Mouse (Mus musculus) hindbrain, embryonic 14.5 days (tissue): ENCODE data around the gene Kif23. TPM values are rescaled to one million over a fixed set of nuclear protein-coding genes. Genes with fewer than 3 reads are reported as not detected.

Experiments
- ATAC-seq: fragments of 200-750 bp; cut with Nextera tagmentation; 2 replicates; pipeline ENCODE4 v1.8.0; 2017; ENCODE audit warnings: moderate number of reproducible peaks, mild to moderate bottlenecking, moderate TSS enrichment, moderate library complexity; ENCODE audit not compliant: low FRiP score
- DNase-seq: peaks from one replicate; pipeline ENCODE4 v3.0.0-alpha.2; 2015; ENCODE audit warnings: low spot score
- H3K27ac ChIP-seq: fragments of 300-500 bp; sonication (generic); 2 replicates; pipeline ENCODE4 v1.5.1; 2014; ENCODE audit warnings: mild to moderate bottlenecking, moderate library complexity
- H3K27me3 ChIP-seq: fragments of 300-500 bp; sonication (generic); 2 replicates; pipeline ENCODE4 v1.6.1; 2014; ENCODE audit warnings: mild to moderate bottlenecking, low read length, mixed read lengths; ENCODE audit not compliant: control insufficient read depth, insufficient read depth
- H3K36me3 ChIP-seq: fragments of 300-500 bp; sonication (generic); replicated peaks from 2 replicates; pipeline ENCODE4 v1.6.1; 2014; ENCODE audit not compliant: control insufficient read depth, insufficient read depth
- H3K4me1 ChIP-seq: fragments of 300-500 bp; sonication (generic); replicated peaks from 2 replicates; pipeline ENCODE4 v1.6.1; 2014; ENCODE audit warnings: antibody characterized with exemption, low read length, mixed read lengths; ENCODE audit not compliant: control insufficient read depth, insufficient read depth
- H3K4me2 ChIP-seq: fragments of 300-500 bp; sonication (generic); replicated peaks from 2 replicates; pipeline ENCODE4 v1.6.1; 2014; ENCODE audit warnings: mild to moderate bottlenecking, moderate library complexity
- H3K4me3 ChIP-seq: fragments of 300-500 bp; sonication (generic); replicated peaks from 2 replicates; pipeline ENCODE4 v1.5.1; 2014; ENCODE audit warnings: mild to moderate bottlenecking, low read length
- H3K9ac ChIP-seq: fragments of 300-500 bp; sonication (generic); 2 replicates; pipeline ENCODE4 v1.6.1; 2014
- H3K9me3 ChIP-seq: fragments of 300-500 bp; sonication (generic); 2 replicates; pipeline ENCODE4 v1.6.1; 2016; ENCODE audit warnings: low read length; ENCODE audit not compliant: control insufficient read depth
- WGBS: fragments of 180-500 bp; shearing (Covaris S2); extraction: QIAGEN DNeasy Blood & Tissue Kit; methylation state at CpG from one replicate; pipeline ENCODE4 v1.1.7; 2014; 5-methylcytosine and 5-hydroxymethylcytosine counted together
- polyA plus RNA-seq: library from polyadenylated mRNA; unstranded; fragments of >200 nt; fragmentation: Nextera tagmentation; extraction: Ambion mirVana; gene quantifications from 2 replicates; pipeline ENCODE4 v1.2.1, GENCODE M21; 2014

The Kif23 gene
- polyA plus RNA-seq, 1 experiment from 2014 or later = 14.3 TPM

GRCm38 (mm10) chr9:61972031-61972430 is 25.5 kb upstream of the Kif23 start:
- DNase-seq (no peak), ATAC-seq (no peak)
- Histone ChIP-seq H3K4me1 (no peaks in the 10 kb centered on the region), H3K36me3 (no peaks in the 10 kb centered on the region), H3K9me3 (no peaks in the 10 kb centered on the region), H3K27me3 (no peaks in the 10 kb centered on the region), H3K4me2 (no peak overlapping the region), H3K9ac (no peak overlapping the region), H3K4me3 (no peak overlapping the region), H3K27ac (no peak overlapping the region)
- 47% methylated on average over 9 of the region's 9 CpGs for WGBS

DNA sequence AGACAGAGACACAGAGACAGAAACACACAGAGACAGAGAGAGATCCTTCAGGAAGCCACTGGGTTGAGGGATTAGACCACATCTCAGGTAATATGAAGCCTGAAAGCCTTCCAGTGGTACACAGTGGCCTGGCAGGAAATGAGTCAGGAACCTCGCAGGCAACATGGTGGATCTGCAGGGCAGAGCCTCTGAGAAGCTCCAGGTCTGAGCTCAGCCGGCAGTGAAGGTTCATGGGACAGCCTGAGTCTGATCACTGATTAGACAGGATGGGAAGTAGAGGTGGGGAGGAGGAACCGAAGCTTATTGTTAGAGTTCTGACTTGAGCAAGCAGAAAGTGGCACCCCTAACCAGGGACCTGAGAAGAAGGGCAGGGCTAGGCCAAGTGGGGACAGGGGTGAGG is 24.5 kb upstream of the Kif23 start:
- H3K9me3 ChIP-seq = no peaks in the 10 kb centered on the region
- H3K4me3 ChIP-seq = no peak overlapping the region
- H3K36me3 ChIP-seq = no peaks in the 10 kb centered on the region
- ATAC-seq = no peak
- no peak overlapping the region for H3K9ac ChIP-seq
- no peaks in the 10 kb centered on the region for H3K27me3 ChIP-seq
- no peak overlapping the region for H3K27ac ChIP-seq
- no peak overlapping the region for H3K4me2 ChIP-seq
- no peak for DNase-seq
- H3K4me1 ChIP-seq = no peaks in the 10 kb centered on the region
- WGBS = 78% methylated on average over 3 of the region's 3 CpGs

- DNase-seq (no peak), ATAC-seq (no peak)
- no peak overlapping the region for H3K4me3 ChIP-seq
- no peak overlapping the region for H3K9ac ChIP-seq
- WGBS = 78% methylated on average over 10 of the region's 10 CpGs
- H3K27ac ChIP-seq = no peak overlapping the region
- H3K27me3 ChIP-seq = no peaks in the 10 kb centered on the region
- H3K4me2 ChIP-seq = no peak overlapping the region
- H3K36me3 ChIP-seq = no peaks in the 10 kb centered on the region
- H3K9me3 ChIP-seq = no peaks in the 10 kb centered on the region
- H3K4me1 ChIP-seq = no peaks in the 10 kb centered on the region
Observed at GRCm38 (mm10) chr9:61967357-61967756, 20.8 kb upstream of the Kif23 start.

DNA sequence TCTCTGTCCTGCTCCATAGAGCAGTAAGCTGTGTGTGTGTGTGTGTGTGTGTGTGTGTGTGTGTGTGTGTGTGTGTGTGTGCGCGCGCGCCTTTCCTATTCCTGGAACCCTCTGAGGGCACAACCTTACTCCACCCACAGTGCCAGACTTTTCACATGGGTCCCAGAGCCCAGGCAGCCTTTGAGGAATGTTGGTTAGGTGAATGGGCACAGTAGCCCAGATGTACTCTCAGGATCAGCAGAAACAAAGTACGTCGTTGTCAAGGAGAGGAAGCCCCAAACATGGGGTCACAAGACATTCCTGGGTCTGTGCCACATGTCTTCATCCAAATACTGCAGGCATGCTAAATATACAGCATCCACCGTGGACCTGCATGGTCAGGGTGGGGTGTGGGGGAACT is 19.4 kb upstream of the Kif23 start:
- no peak overlapping the region for H3K27ac ChIP-seq
- no peak overlapping the region for H3K9ac ChIP-seq
- 88% methylated on average over 5 of the region's 7 CpGs for WGBS
- H3K27me3 ChIP-seq = no peaks in the 10 kb centered on the region
- no peaks in the 10 kb centered on the region for H3K9me3 ChIP-seq
- H3K4me2 ChIP-seq = no peak overlapping the region
- no peak overlapping the region for H3K4me3 ChIP-seq
- ATAC-seq = no peak
- H3K36me3 ChIP-seq = no peaks in the 10 kb centered on the region
- no peak for DNase-seq
- H3K4me1 ChIP-seq = no peaks in the 10 kb centered on the region

DNA sequence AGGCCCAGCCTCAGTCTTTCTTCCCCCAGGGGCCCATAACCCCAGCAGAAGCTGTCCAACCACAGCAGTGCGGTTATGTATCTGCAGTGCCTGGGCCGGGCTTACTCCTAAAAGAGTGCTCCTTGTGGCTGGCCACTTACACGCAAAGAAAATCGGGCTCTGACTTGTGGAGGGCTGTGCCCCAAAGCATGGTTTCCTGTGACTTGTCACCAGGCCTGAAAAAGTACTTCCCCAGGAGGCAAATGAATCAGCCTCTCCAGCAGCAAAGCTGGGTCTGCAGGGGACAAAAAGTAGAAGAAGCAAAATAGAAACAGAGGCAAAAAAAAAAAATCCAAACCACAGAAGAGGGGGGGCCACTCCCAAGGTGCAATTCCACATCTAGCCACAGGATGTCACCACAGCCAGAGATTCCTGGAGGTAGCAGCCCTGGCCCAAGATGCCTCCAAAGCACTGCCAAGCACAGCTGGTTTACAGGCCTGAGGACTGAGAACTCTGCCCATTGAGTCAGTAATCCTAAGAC is 18.9 kb upstream of the Kif23 start:
- ATAC-seq = no peak
- H3K27ac ChIP-seq = no peak overlapping the region
- no peaks in the 10 kb centered on the region for H3K36me3 ChIP-seq
- no peaks in the 10 kb centered on the region for H3K27me3 ChIP-seq
- H3K9ac ChIP-seq = no peak overlapping the region
- DNase-seq = peak; percentile 88
- H3K9me3 ChIP-seq = no peaks in the 10 kb centered on the region
- no peak overlapping the region for H3K4me3 ChIP-seq
- H3K4me1 ChIP-seq = no peaks in the 10 kb centered on the region
- 45% methylated on average over 4 of the region's 4 CpGs for WGBS
- H3K4me2 ChIP-seq = no peak overlapping the region

- no peaks in the 10 kb centered on the region for H3K4me1 ChIP-seq
- ATAC-seq (no peak), DNase-seq (no peak)
- WGBS = 73% methylated on average over 6 of the region's 6 CpGs
- no peak overlapping the region for H3K27ac ChIP-seq
- H3K9ac ChIP-seq = no peak overlapping the region
- H3K4me2 ChIP-seq = no peak overlapping the region
- no peaks in the 10 kb centered on the region for H3K9me3 ChIP-seq
- H3K4me3 ChIP-seq = no peak overlapping the region
- H3K36me3 ChIP-seq = no peaks in the 10 kb centered on the region
- H3K27me3 ChIP-seq = no peaks in the 10 kb centered on the region
Observed at GRCm38 (mm10) chr9:61963356-61963755, 16.8 kb upstream of the Kif23 start.

GRCm38 (mm10) chr9:61961181-61961580 is 14.6 kb upstream of the Kif23 start:
- no peaks in the 10 kb centered on the region for H3K27me3 ChIP-seq
- H3K36me3 ChIP-seq = no peaks in the 10 kb centered on the region
- H3K9ac ChIP-seq = no peak overlapping the region
- DNase-seq (no peak), ATAC-seq (no peak)
- H3K4me2 ChIP-seq = no peak overlapping the region
- H3K4me1 ChIP-seq = no peaks in the 10 kb centered on the region
- H3K27ac ChIP-seq = no peak overlapping the region
- no peak overlapping the region for H3K4me3 ChIP-seq
- 94% methylated on average over 4 of the region's 4 CpGs for WGBS
- no peaks in the 10 kb centered on the region for H3K9me3 ChIP-seq

GRCm38 (mm10) chr9:61960753-61961152 is 14.2 kb upstream of the Kif23 start:
- 72% methylated on average over 5 of the region's 5 CpGs for WGBS

DNA sequence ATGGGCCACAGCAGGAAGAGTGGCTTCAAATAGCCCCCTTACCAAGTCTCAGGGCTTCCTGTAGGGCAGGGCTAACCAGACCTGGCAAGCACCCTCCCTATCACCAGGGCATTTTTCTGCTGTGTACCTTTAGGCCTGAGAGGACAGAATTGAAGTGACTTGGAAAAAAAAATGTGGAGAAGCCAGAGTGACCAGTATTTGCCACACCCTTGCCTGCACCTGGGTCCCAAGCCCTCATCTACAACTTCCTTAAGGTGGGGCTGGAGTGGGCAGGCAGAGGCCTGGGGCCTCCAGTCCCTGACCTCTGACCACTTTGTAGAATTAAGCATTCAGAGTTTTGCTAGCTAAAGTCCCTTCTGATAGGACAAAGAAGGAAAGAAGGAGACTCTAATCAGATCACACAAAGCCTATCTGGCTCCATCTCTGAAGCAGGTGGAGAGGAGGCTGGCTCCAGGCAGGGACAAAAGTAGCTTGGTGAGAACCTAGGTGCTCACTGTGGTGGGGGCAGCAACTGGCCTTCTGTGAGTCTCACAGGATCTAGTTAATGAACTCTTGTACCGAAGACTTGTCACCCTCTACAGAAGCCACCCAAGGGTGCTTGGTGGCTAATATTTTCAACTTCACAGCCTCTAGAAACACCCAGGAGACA is 13.5 kb upstream of the Kif23 start:
- H3K9me3 ChIP-seq = no peaks in the 10 kb centered on the region
- no peaks in the 10 kb centered on the region for H3K27me3 ChIP-seq
- H3K4me3 ChIP-seq = no peak overlapping the region
- H3K9ac ChIP-seq = no peak overlapping the region
- DNase-seq = no peak
- H3K4me1 ChIP-seq = no peaks in the 10 kb centered on the region
- no peaks in the 10 kb centered on the region for H3K36me3 ChIP-seq
- no peak overlapping the region for H3K4me2 ChIP-seq
- no peak overlapping the region for H3K27ac ChIP-seq
- no peak for ATAC-seq
- 83% methylated on average over 1 of the region's 1 CpGs for WGBS

More at GRCm38 (mm10) chr9:61960753-61961152, 14.2 kb upstream of the Kif23 start:
- DNase-seq (no peak), ATAC-seq (no peak)
- H3K4me2 ChIP-seq = no peak overlapping the region
- no peaks in the 10 kb centered on the region for H3K4me1 ChIP-seq
- no peaks in the 10 kb centered on the region for H3K36me3 ChIP-seq
- no peaks in the 10 kb centered on the region for H3K27me3 ChIP-seq
- no peak overlapping the region for H3K4me3 ChIP-seq
- H3K9me3 ChIP-seq = no peaks in the 10 kb centered on the region
- no peak overlapping the region for H3K27ac ChIP-seq
- H3K9ac ChIP-seq = no peak overlapping the region

DNA sequence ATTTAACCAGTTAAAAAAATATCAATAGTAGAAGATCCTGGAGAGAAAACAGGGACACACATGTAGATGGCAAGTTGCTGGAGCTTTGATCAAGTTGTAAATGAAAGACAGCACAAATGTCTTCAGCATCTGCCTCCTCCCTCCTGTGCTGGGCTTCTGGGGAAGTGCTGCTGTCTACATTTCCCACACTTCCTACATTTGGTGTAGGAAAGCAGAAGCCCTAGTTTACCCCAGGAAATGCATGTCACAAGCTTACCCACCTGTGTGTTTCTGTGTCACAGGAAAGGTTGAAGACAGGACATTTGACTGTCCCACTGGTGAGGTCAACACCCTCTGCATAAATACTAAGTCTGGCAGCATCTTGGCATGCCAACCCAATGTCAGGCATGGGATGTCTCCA is 8.1 kb upstream of the Kif23 start:
- Histone ChIP-seq H3K4me2 (no peak overlapping the region), H3K27me3 (no peaks in the 10 kb centered on the region), H3K36me3 (no peaks in the 10 kb centered on the region), H3K4me1 (no peaks in the 10 kb centered on the region), H3K9me3 (no peaks in the 10 kb centered on the region), H3K9ac (no peak overlapping the region), H3K4me3 (no peak overlapping the region), H3K27ac (no peak overlapping the region)
- DNase-seq = no peak
- ATAC-seq = no peak
